Mouse (Mus musculus) heart, postnatal 36 days (tissue): ENCODE results near the gene Pla2g3. TPM values are rescaled to one million over a fixed set of nuclear protein-coding genes. Genes with fewer than 3 reads are reported as not detected.

Source experiments
- DNase-seq, 2 experiments: peaks; one replicate each; pipeline ENCODE4 v3.0.0; 2021 to 2022
- intact Hi-C: fragments of 180-260 bp; cut with DNase I; formaldehyde crosslinking; loops from one replicate; pipeline ENCODE4 v1.15.1; 2025
- total RNA-seq, 2 experiments: library from RNA; stranded (reverse); gene quantifications; 2 replicates each; pipeline ENCODE4 v1.2.3; 2021

Pla2g3 gene
- not detected for total RNA-seq

DNA sequence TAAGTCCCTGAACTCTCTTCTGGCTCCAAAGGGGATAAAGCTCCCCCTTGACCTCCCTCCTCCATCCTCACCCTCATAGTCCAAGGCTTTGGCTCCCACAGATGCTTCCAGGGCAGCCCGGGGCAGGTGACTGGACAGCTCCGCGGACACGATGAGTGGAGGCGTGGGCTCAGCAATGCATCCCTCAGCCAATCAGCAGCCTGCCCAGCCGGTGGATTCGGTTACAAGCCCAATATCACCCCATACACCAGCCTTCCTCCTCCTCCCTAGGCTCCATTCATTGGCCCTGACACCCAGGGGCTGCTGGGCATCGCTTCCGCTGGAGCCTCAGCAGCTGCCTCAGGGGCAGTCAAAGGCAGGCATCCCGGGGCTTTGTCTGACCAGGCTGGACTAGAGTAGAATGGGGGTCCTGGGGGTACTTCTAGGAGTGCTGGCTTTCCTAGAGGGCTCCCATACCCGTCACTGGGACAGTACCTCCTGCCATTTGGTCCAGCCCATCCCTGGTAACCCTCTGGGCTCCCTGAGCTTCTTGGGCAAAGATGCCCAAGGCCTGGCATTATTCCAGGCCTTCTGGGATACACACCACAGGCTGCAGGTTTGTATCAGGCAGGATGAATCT is at the start of gene Pla2g3:
Pla2g3 (plus strand) TSS at position 333 of the 619 bp plus-strand sequence.
- no peak for DNase-seq
- intact Hi-C loops, result no loop called here

DNA sequence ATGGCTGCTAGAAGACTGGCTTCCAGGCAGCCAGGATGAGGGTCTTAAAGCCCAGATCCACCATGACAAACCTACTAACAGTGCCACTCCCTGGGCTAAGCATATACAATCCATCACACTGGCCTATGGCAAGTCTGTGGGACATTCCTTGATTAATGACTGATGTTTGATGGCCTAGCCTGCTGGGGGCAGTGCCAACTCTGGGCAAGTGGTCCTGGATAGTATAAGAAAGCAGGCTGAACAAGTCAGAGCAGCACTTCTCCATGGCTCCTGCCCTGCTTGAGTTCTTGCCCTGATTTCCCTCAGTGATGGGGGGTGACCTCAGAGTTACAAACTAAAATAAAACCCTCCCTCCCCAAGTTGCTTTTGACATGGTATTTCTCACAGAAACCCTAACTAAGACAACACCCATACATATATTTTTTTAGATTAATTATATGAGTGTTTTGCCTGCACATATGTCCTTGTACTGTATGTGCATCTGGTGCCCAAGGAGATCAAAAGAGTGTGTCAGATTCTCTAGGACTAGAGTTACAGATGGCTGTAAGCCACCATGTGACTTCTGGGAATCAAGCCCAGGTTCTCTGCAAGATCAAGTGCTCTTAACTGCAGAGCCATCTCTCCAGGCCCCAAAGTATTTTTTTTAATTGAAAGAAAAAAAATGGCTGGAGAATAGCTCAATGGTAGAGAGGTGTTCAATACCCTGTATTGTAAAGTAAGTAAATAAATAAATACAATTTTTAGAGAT is 46.2 kb upstream of the Pla2g3 start:
- intact Hi-C loops, result no loop called here
- DNase-seq, result peak in 1 of 2 experiments; percentile 23

DNA sequence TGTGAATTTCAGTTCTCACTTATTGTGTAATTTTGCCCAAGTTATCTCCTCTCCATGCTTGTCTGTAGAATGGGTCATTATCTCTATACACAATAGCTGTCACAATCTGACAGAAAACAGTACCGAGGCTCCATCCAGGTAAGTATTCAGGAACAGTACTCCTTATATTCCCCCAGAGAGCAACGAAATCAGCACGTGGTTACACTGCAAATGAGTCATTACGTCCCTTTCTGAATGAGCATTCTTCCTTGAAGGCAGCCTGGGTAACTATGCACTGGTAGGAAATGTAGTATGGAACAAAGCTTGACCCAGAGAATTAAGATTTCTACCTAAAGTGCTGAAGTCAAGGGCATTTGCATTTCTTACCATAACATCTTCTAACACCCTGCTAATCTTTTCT is 45.4 kb upstream of the Pla2g3 start:
- intact Hi-C loops, result no loop called here
- DNase-seq, result no peak

DNA sequence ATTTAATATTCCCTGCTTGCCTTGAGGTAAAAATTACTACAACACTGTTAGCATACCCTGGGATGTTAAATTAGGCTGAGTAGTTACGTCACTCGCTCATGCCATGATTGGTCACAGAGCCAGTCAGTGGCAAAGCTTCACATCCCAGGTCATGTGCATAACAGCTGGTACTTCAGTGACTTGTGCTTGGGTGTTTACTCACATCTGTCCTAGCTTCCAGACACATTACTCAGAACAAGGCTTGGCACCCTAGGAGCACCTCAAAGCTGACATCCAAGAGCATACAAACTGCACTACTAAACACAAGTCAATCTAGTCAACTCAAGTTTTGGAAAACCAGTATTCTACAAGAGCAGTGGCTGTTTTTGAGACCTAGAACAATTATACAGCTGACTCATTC is 45.0 kb upstream of the Pla2g3 start:
- DNase-seq, result no peak
- intact Hi-C loops, result no loop called here

DNA sequence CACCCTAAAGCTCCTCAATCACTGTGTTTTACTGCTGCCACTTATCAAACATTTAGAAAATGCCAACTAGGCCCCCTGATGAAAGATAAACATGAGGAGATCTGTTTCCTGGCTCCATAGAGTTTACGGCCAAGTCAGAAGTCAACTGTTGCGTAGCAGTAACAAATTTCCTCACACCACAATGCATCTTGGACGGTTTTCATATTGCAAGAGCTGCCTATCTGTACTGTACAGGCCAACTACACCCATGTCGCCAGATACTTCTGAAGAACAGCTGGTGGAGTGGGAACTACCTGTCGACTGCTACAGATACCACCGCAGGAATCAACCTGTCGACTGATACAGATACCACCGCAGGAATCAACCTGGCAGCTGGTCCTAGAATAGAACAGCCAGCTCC is 43.2 kb upstream of the Pla2g3 start:
- DNase-seq, result no peak
- intact Hi-C loops, result no loop called here

DNA sequence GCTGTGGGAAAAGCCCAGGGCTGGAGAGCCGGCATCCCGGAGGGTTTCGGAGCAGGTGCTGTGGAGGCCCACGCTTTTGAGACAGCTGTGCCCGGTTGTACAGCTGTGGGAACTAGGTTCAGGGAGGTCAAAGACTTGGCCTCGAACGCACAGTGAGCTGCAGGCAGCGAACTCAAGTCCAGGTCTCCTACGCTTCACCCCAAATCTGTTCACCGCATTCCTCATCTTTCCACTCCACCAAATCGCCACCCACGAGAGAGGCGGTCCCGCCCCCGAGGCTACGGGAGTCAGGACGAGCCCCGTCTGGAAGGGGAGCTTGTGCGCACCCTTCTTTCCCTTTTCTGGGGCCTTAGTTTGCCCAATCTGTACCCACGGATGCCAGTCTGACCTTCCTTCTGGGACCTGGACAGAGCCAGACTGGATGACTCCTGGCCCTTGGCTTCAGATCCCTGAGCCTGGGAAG is 36.4 kb upstream of the Pla2g3 start:
- intact Hi-C loops, result loop anchor here (2.0 kb wide), 2 partner anchors 43 to 65 kb away; partner anchors contain the start of gene Limk2
- DNase-seq, result no peak

DNA sequence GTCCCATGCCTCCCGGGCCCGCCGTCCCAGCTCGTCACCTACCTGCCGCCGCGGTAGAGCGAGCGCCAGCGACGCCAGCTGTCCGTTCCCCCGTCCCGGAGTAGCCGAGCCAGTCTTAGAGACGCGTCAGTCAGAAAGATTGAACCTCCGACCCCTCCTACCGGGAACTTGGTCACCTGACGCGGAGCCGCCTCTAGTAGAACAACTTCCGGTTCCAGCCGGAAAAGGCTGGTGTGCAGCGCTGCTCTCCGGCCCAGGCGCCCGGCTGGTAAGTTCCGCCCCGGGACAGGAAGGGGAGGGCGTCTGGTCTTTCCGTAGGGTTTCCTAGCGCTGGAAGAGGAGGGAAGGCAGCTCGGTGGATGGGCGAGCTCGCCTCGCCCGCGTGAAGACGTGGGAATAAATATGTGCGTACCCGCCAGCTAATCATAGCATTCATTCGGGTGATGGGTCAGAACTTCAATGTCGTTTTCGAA is 35.9 kb upstream of the Pla2g3 start, which contains the start of gene Rnf185:
Rnf185 (minus strand) TSS at position 197 of the 473 bp plus-strand sequence.
- intact Hi-C loops, result loop anchor here (2.0 kb wide), 2 partner anchors 43 to 65 kb away; partner anchors contain the start of gene Limk2
- DNase-seq, result peak; percentile 90 to 91

DNA sequence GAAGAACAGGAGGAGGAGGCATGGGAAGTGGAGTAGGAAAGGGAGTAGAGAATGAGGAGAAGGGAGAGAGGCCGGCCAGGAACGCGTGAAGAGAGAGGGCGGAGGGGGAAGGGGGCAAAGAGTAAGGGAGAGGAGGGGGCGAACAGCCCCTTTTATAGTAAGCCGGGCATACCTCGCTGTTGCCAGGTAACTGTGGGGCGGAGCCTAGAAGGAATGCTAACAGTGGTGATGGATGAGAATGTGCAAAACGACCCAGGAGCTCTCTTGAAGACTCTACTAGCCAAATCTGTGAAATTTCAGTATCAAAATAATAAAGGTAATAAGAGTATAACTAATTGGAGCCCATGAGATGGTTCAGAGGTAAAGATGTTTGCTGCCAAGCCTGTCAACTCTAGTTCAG is 35.3 kb upstream of the Pla2g3 start:
- no peak for DNase-seq
- intact Hi-C loops, result loop anchor here (2.0 kb wide), 2 partner anchors 44 to 66 kb away; partner anchors contain the start of gene Limk2

DNA sequence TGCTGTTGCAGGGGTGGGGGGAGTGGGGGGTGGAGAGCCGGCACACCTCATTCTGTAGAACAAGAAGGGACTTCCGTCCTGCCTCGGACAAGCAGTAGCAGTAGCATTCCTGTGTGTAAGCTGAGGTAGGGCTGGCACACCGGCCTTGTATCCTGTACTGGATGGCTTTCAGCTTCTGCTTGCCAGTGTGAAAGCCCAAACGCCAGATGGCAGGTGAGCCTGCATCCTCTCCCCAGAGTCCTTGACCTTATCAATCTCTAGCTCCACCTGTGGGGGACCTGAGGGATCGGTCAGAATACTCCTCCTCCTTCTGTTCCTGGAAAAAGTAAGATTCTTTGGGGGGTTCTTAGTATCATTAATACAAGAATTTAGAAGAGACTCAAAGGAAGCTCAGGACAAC is 34.6 kb upstream of the Pla2g3 start:
- no peak for DNase-seq
- intact Hi-C loops, result loop anchor here (2.0 kb wide), 2 partner anchors 45 to 67 kb away; partner anchors contain the start of gene Limk2

DNA sequence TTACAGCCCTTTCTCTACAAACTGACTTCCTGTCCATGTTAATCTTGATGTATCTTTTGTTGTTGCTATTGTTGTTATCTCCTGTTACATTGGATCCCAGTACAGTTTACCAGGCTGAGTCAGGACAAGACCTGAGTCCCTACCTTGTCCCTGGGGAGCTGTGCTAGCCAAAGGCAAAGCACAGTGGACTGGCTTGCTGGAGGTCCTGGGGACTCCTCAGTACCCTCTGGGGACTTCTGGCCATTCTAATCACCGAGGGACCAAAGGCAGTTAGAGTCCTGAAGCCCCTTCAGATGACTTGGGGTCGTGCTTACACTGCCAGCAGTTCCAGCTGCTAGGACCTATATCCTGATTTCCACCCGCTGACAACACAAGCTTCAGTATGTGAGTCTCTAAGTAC is 33.6 kb upstream of the Pla2g3 start:
- DNase-seq, result no peak
- intact Hi-C loops, result no loop called here

DNA sequence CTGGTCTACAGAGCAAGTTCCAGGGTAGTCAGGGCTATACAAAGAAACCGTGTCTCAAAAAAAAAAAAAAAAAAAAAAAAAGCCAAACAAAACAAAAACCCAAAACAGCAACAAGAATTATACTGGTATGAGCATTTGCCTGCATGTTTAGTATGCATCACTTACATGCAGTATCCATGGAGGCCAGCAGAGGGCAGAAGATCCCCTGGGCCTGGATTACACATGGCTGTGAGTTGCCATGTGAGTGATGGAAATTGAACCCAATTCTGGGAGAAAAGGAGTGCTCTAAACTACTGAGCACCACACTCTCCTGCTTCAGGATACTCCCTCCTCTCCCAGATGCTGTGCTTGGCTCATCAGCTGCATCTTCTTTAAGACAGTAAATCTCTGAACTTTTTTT is 31.7 kb upstream of the Pla2g3 start:
- peak; percentile 49 to 78 for DNase-seq

DNA sequence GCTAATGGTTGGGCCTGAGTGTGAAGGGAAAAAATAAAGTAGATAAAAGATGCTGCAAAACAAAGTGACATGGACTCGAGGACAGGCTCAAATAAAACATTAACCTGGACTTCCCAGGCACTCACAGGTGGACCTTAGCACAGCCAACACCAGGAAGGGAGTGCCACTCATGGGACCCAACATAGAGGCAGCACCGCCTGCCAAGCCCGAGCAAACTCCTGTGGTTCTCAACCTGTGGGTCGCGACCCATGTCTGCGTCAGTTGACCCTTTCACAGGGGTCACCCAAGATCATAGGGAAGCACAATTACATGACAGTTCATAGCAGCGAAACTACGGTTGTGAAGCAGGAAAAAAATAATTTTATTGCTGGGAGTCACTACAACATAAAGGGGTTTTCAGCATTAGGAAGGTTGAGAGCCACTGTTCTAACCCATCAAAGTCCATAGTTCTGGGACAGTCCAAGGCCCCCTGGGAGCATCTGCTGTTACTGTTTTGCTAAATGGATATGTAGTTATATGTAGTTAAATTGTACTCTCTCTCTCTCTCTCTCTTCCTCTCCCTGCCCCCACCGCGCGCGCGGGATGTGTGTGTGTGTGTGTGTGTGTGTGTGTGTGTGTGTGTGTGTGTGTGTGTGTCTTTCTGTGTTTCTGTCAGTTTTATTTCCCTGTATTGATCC is 29.5 kb upstream of the Pla2g3 start:
- intact Hi-C loops, result loop anchor here (5.0 kb wide), 1 partner anchor 54 kb away; the partner anchor contains the start of gene Selenom
- no peak for DNase-seq

More for the DNA sequence above, 31.7 kb upstream of the Pla2g3 start:
- intact Hi-C loops, result loop anchor here (5.0 kb wide), 1 partner anchor 56 kb away; the partner anchor contains the start of gene Selenom

DNA sequence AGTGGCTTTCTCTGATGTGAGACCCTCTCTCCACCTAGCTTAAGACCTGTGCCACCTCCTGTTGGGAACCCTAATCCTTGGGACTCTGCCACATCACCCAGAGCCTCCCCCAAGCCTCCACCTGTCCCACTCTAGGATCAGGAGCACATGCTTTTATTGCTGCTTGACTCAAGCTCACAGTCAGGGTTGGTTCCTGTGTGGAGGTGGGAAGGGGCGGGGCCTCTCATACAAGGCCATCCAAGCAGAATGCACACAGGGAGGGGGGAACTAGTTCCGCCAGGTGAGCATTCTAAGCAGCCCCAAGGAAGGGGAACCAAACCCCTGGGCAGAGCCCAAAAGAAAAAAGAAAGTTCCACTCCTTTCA is 29.0 kb upstream of the Pla2g3 start:
- no peak for DNase-seq
- intact Hi-C loops, result loop anchor here (5.0 kb wide), 1 partner anchor 53 kb away; the partner anchor contains the start of gene Selenom

DNA sequence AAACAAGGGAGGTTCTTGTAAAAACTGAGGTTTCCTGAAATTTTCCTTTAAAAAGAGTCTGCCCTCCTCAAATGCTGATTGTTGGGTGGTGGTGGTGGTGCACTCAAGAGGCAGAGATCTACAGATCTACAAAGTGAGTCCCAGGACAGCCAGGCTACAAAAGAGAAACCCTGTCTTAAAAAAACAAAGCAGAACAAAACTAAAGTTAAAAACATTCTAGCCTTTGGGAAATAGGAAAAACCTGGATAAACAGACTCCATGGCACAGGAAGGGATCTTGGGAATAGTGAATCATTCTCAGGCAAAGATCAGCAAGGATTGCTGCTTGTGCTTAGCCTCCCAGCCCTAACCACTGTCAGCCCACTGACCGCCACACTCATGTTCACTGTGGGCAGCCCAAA is 25.2 kb upstream of the Pla2g3 start:
- intact Hi-C loops, result no loop called here
- DNase-seq, result no peak

DNA sequence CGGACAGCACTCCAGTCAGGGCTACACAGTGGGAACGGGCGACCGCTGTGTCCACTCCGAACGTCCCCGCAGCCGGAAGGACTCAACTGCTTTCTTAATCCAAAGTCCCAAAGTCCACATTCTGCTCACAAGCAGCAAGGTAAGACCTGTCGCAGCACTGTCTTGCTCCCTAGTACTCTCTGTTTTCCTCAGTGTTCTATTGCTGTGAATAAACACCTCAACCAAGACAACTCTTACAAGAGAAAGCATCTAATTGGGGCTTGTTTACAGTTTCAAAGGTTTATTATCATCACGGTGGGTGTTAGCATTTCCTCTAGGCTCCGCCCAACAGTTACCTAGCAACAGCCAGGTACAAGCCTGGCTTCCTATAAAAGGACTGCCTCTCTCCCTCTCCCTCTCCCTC is 16.6 kb upstream of the Pla2g3 start:
- intact Hi-C loops, result no loop called here
- DNase-seq, result no peak

DNA sequence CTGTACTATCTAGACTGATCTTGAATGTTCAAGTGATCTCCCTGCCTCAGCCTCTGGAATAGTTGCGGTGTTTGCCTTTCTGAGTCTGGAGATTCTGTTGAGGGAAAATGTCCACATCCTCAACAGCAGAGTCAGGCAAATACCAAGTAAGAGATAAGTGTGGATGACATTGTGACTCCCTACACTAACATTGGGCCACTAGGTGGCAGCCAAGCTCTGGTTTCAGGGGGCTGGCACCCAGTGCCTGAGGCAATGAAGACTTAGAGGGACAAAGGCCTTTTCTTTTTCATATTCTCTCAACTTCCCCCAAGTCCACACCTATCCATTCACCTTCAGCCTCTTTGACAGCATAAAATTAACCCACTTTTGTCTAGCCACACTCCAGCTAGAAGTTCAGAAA is 15.6 kb upstream of the Pla2g3 start:
- peak; percentile 86 to 91 for DNase-seq
- intact Hi-C loops, result loop anchor here (1.0 to 2.0 kb wide), 4 partner anchors 42 to 314 kb away; partner anchors contain the start of gene Selenom

DNA sequence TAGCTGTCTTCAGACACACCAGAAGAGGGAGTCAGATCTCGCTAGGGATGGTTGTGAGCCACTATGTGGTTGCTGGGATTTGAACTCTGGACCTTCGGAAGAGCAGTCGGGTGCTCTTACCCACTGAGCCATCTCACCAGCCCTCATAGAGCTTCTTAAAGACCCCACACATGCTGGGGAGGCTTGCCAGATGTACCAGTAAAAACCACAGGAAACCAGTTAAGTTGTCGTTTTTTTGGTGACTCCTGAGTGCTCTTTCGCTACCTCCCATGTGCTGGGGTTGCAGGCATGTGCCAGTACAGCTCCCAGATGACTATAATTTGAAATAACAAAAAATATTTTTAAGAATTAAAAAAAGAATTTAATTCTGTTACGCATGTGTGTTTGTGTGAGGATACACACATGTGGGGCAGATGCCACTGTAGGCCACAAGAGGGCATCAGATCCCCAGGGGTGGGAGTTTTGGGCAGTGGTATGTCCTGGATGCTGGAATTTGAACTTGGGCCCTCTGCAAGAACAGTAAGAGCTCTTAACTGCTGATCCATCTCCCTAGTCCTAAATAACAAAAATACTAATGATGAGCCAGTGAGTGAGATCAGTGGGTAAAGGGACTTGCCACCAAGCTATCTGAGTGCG is 13.5 kb upstream of the Pla2g3 start:
- intact Hi-C loops, result no loop called here
- DNase-seq, result peak in 1 of 2 experiments; percentile 29

DNA sequence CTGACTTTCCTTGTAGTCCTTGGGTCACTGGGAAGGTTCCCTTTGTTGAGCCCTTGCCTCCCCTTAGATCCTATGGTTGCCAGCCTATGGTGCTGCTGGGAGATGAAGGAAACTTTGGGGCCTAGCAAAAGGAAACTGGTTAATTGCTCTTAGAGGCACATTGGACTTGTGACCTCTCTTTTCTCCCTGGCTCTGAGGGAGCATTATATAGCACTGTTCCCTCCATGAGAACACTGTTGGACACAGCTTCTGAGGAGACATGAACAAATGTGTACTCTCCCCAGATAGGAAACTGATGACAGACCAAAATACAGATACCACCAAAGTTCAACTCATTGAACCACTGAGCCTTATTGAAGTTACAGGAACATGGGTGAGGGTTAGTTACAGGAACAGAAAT is 12.6 kb upstream of the Pla2g3 start:
- intact Hi-C loops, result no loop called here
- no peak for DNase-seq

DNA sequence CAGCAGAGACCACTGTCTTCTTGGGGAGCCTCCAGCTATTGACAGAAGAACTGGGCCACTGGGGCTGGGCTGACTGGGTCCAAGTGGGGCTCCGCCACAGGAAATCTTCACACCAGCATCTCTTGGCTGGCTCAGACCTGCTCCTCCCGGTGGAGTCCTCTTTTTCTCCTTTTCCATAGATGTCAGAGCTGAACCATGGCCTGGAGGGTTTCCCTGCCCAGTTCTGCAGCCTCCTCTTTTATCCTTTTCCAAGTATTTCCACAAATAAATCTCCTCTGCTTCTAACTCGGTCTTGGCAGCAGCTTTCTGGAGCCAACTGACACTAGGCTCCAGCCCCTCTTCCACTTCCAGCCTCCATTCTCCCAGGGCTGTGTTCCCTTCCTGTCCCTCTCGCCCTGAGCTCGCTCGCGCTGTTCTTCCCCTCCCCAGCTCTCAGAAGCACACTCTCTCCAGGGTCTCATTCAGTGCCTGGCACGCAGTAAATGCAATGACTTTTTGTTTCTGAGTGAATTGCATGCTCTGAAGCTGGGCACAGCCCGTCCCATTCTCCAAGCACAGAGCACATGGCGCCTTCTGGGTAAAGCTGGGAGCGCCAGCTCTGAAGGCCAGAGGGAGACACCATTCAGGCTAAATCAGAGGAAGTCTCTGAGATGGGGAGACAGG is 4.0 kb upstream of the Pla2g3 start:
- intact Hi-C loops, result no loop called here
- no peak for DNase-seq

DNA sequence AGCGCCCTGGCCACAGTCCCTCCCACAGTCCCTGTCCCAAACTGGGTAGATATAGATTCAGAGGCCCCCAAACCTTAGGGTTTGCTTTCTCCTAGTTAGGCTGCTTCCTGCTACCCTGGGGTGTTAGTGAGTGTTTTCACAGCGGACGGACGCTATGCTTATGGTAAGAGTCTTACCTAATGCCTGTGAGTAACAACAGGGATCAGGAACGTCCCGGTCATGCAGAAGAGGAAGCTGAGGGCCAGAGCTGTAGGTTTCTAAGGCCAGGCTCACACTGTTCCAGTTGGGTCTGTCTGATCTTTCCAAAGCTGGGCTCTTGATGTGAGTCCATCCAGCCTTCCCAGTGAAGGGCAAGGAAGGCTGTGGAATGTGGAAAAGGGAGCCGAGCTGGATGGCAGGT is 1.7 kb upstream of the Pla2g3 start:
- intact Hi-C loops, result no loop called here
- DNase-seq, result no peak
